Mouse (Mus musculus) stomach, embryonic 15.5 days (tissue): Measurements from ENCODE around the gene Bok. TPM values are rescaled to one million over a fixed set of nuclear protein-coding genes. Genes with fewer than 3 reads are reported as not detected.

Source experiments
- ATAC-seq: fragments of 200-750 bp; cut with Nextera tagmentation; 2 replicates; pipeline ENCODE4 v1.8.0; 2017; ENCODE audit warnings: low read depth, moderate number of reproducible peaks, moderate TSS enrichment; ENCODE audit not compliant: insufficient read depth, low FRiP score
- H3K27ac ChIP-seq: fragments of 300-500 bp; sonication (generic); 2 replicates; pipeline ENCODE4 v1.5.1; 2015; ENCODE audit warnings: mild to moderate bottlenecking, inconsistent platforms
- H3K27me3 ChIP-seq: fragments of 300-500 bp; sonication (generic); replicated peaks from 2 replicates; pipeline ENCODE4 v1.6.1; 2015; ENCODE audit warnings: inconsistent platforms
- H3K36me3 ChIP-seq: fragments of 300-500 bp; sonication (generic); 2 replicates; pipeline ENCODE4 v1.6.1; 2015; ENCODE audit warnings: inconsistent platforms
- H3K4me1 ChIP-seq: fragments of 300-500 bp; sonication (generic); 2 replicates; pipeline ENCODE4 v1.6.1; 2015; ENCODE audit warnings: inconsistent platforms
- H3K4me2 ChIP-seq: fragments of 300-500 bp; sonication (generic); 2 replicates; pipeline ENCODE4 v1.6.1; 2015; ENCODE audit warnings: mild to moderate bottlenecking, inconsistent platforms
- H3K4me3 ChIP-seq: fragments of 300-500 bp; sonication (generic); replicated peaks from 2 replicates; pipeline ENCODE4 v1.5.1; 2015; ENCODE audit warnings: inconsistent platforms
- H3K9ac ChIP-seq: fragments of 300-500 bp; sonication (generic); 2 replicates; pipeline ENCODE4 v1.6.1; 2015; ENCODE audit warnings: inconsistent platforms
- H3K9me3 ChIP-seq: fragments of 300-500 bp; sonication (generic); 2 replicates; pipeline ENCODE4 v1.6.1; 2016; ENCODE audit warnings: inconsistent platforms
- WGBS: fragments of 180-500 bp; shearing (Covaris S2); methylation state at CpG from one replicate; pipeline ENCODE4 v1.1.7; 2015; 5-methylcytosine and 5-hydroxymethylcytosine counted together
- polyA plus RNA-seq: library from polyadenylated mRNA; unstranded; fragments of >200 nt; fragmentation: Nextera tagmentation; extraction: Ambion mirVana; gene quantifications from 2 replicates; pipeline ENCODE4 v1.2.1, GENCODE M21; 2015

The Bok gene
- polyA plus RNA-seq, 1 experiment from 2014 or later: 70.8 TPM

DNA sequence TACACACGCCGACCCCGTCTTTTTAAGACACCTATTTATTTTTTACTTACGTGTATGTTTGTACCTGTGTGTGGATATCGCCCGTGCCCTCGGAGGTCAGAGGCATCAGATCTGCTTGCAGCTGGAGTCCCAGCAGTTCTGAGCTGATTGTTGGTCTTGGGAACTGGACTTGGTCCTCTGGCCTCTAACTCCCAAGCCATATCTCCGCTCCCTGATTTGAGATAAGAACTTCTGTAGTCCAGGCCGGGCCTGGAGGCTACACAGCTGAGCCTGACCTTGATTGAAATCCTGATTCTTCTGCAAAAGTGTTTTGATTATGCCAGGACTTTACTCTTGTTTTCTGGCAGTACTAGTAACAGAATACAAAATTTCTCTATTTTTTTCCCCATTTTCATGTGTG, 7.3 kb downstream of the Bok start:
- H3K4me1 ChIP-seq: no peaks in the 10 kb centered on the region; the same call in none of the 2 replicates
- H3K4me2 ChIP-seq: no peak overlapping the region
- no peak overlapping the region for H3K9ac ChIP-seq
- 0 out of 2 replicates have a peak, but pooled peaks cover 4% of the 10 kb centered on the region for H3K36me3 ChIP-seq
- H3K27ac ChIP-seq: no peak overlapping the region
- no peak for ATAC-seq
- WGBS: 75% methylated on average over 9 of the region's 9 CpGs
- H3K27me3 ChIP-seq: no peaks in the 10 kb centered on the region
- no peak overlapping the region for H3K4me3 ChIP-seq
- H3K9me3 ChIP-seq: no peaks in the 10 kb centered on the region

DNA sequence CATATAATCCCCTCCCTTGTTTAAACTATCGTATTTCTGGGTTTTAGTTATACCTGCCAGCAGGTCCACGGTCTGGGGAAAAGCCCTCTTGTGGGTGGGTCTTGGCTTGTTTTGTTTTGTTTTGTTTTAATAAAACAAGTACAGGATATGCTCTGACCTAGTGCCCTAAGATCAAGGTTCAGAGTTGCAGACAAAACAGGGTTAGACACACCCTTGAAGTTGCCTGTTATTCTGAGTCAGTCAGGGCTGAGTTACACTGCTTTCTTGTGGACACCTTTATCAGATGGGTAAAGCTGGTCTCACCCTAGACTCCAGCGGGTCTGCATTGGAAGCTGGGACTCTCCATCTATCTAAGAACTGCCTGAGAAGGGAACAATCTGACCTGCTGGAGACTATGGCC, 8.0 kb downstream of the Bok start:
- H3K27ac ChIP-seq: no peak overlapping the region
- no peaks in the 10 kb centered on the region for H3K27me3 ChIP-seq

DNA sequence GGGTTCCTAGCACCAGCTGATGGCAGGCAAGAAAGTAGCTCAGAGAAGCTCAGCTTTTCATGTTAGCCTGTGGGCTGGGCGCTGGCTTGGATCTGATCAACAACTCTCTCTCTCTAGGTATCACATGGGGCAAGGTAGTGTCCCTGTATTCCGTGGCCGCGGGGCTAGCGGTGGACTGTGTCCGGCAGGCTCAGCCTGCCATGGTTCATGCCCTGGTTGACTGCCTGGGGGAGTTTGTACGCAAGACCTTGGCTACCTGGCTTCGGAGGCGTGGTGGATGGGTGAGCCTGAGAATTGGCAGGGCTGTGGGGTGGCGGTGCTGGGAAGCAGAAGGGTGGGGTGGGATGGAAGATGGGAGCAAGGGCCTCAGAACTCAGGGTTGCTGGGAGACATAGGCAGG, 8.5 kb downstream of the Bok start:
- ATAC-seq: no peak
- Histone ChIP-seq H3K4me2 (no peak overlapping the region), H3K4me3 (no peak overlapping the region), H3K27ac (no peak overlapping the region), H3K9me3 (no peaks in the 10 kb centered on the region), H3K36me3 (0 out of 2 replicates have a peak, but pooled peaks cover 4% of the 10 kb centered on the region), H3K4me1 (no peaks in the 10 kb centered on the region), H3K9ac (no peak overlapping the region), H3K27me3 (no peaks in the 10 kb centered on the region)
- WGBS: 86% methylated on average over 10 of the region's 10 CpGs

More for the DNA sequence above, 8.0 kb downstream of the Bok start:
- Histone ChIP-seq H3K4me1 (no peaks in the 10 kb centered on the region; the same call in 1 of the 2 replicates), H3K9me3 (no peaks in the 10 kb centered on the region), H3K9ac (no peak overlapping the region), H3K4me2 (no peak overlapping the region), H3K4me3 (no peak overlapping the region), H3K36me3 (0 out of 2 replicates have a peak, but pooled peaks cover 4% of the 10 kb centered on the region)
- WGBS: 68% methylated on average over 3 of the region's 3 CpGs
- no peak for ATAC-seq

DNA sequence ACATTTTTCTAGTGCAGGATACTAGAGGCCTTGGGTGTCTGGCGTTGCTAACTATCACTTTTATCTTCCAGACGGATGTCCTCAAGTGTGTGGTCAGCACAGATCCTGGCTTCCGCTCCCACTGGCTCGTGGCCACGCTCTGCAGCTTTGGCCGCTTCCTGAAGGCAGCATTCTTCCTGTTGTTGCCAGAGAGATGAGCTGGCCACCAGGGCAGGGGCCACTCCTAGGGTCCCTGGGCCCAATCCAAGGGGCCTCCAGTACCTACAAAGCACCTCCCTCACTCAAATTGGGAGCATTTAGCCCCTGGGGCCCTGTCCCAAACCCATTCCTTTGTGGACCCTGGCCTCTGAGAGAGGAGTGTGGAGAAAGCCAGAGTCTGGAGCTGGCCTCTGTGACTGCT, 9.5 kb downstream of the Bok start:
- 0 out of 2 replicates have a peak, but pooled peaks cover 4% of the 10 kb centered on the region for H3K36me3 ChIP-seq
- no peak overlapping the region for H3K27ac ChIP-seq
- H3K27me3 ChIP-seq: no peaks in the 10 kb centered on the region
- WGBS: 67% methylated on average over 6 of the region's 6 CpGs
- no peaks in the 10 kb centered on the region for H3K9me3 ChIP-seq
- no peak for ATAC-seq
- no peak overlapping the region for H3K9ac ChIP-seq
- H3K4me2 ChIP-seq: no peak overlapping the region
- H3K4me1 ChIP-seq: no peaks in the 10 kb centered on the region
- H3K4me3 ChIP-seq: no peak overlapping the region

DNA sequence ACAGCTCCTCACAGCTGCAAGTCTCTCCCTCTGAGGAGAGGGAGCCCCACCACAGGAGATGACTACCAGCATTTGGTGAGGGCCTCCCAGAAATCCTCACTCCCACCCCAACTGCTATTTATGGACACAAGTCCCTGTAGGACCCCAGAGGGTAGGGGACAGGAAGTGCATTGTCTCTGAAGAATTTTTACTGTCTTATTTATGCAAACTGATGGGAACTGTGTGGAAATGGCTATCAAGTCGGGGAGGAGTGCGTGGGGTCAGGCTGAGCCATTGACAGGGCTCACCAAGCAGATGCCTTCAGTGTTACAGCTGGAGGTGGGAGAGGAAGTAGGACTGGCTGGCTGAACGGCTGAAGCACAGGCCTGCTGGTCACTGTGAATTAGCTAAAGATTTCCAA, 11.9 kb downstream of the Bok start:
- Histone ChIP-seq H3K4me1 (no peaks in the 10 kb centered on the region), H3K27me3 (no peaks in the 10 kb centered on the region), H3K9ac (no peak overlapping the region), H3K36me3 (0 out of 2 replicates have a peak, but pooled peaks cover 4% of the 10 kb centered on the region), H3K4me2 (no peak overlapping the region), H3K27ac (no peak overlapping the region), H3K4me3 (no peak overlapping the region), H3K9me3 (no peaks in the 10 kb centered on the region)
- no peak for ATAC-seq
- WGBS: 33% methylated on average over 3 of the region's 3 CpGs

DNA sequence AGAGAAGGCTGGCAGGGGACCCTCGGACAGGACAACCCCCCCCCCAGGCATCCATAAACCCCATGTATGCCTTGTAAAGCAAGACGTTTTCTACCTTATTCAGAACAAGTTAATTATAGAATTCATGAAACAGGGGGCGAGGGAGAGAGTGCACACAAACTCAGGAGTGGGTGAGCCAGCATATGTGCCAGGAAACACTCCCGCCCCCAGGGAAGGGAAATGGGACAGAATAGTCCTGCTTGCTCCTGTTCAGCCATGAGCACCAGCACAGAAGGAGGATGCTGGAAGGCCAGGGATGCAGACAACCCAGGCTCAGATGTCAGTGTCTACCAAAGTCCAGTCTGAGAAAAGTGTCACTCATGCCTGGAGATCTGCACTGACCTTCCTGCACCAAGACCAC, 13.7 kb downstream of the Bok start:
- Histone ChIP-seq H3K9me3 (no peaks in the 10 kb centered on the region), H3K27me3 (no peaks in the 10 kb centered on the region), H3K4me3 (no peak overlapping the region), H3K36me3 (peaks cover 6% of the 10 kb centered on the region; the same call in 1 of the 2 replicates), H3K9ac (no peak overlapping the region), H3K27ac (no peak overlapping the region), H3K4me2 (no peak overlapping the region), H3K4me1 (no peaks in the 10 kb centered on the region)
- WGBS: 77% methylated on average over 4 of the region's 4 CpGs
- no peak for ATAC-seq

DNA sequence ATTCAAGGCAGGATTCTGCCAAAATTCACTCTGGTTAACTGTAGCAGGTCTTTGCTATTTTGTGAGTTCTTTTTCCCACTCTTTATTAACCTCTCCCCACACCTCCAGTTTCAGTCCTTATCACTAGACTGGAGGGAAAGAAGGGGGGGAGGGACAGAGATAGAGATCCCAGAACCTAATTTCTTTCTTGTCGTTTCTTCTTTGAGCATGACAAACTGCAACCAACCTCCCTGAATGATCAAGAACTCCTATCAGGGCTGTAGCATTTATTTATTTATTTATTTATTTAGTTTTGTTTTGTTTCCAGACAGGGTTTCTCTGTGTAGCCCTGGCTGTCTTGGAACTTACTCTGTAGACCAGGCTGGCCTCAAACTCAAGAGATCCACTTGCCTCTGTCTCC, 16.6 kb downstream of the Bok start:
- H3K27ac ChIP-seq: no peak overlapping the region
- H3K4me1 ChIP-seq: no peaks in the 10 kb centered on the region
- 69% methylated on average over 1 of the region's 1 CpGs for WGBS
- no peak overlapping the region for H3K4me3 ChIP-seq
- no peaks in the 10 kb centered on the region for H3K27me3 ChIP-seq
- H3K36me3 ChIP-seq: peaks cover 9% of the 10 kb centered on the region
- ATAC-seq: no peak
- H3K9ac ChIP-seq: no peak overlapping the region
- H3K9me3 ChIP-seq: no peaks in the 10 kb centered on the region
- no peak overlapping the region for H3K4me2 ChIP-seq

DNA sequence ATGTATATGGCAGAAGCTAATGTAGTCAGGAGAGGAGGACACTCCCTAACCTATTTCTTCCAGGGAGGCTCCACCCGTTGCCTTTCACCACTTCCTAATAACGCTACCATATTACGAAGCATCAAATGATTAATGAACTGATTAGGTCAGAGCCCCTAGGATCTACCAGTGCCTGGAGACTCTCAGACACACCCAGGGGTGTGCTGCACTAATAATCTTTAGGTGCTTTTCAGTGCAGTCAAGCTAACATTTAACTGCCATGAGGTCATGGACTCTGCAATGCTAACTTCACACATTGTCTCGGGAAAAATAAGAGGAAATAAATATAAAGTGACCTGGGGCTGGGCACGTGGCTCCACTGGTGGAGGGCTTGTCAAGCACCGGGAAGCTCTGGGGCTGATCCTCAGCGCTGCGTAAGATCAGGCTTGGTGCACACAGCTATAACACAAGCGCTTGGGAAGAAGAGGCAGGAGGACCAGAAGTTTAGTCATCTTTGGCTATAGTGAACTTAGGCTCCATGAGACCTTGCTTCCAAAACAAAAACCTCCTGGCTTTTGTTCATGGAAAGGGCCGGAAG, 18.1 kb downstream of the Bok start:
- ATAC-seq: peak; percentile 56; the same call in 1 of the 2 replicates
- no peaks in the 10 kb centered on the region for H3K4me1 ChIP-seq
- no peaks in the 10 kb centered on the region for H3K27me3 ChIP-seq
- H3K9me3 ChIP-seq: no peaks in the 10 kb centered on the region
- WGBS: 75% methylated on average over 10 of the region's 10 CpGs
- H3K36me3 ChIP-seq: peaks cover 9% of the 10 kb centered on the region
- peak overlapping the region; percentile 44; the same call in 1 of the 2 replicates for H3K27ac ChIP-seq
- H3K4me3 ChIP-seq: no peak overlapping the region
- H3K4me2 ChIP-seq: no peak overlapping the region
- no peak overlapping the region for H3K9ac ChIP-seq

DNA sequence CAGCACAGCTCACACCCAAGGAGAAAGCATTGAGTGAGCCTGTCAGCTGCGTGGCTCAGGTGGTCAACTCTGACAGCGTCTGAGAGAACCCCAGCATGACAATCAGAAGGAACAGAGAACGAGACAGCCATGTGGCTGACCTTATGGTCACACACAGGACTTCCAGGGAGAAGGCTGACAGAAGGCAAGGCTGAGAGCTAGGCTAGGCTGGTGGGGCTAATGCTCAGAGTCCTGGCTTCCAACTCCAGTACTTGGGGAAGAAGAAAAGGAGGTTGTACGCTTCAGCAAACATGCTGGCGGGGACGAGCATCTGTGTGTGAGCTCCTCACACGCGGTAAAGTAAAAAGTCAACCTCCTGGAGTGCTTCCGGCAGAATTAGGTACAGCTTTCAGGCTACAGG, 18.9 kb downstream of the Bok start:
- no peak for ATAC-seq
- 89% methylated on average over 9 of the region's 9 CpGs for WGBS
- H3K27ac ChIP-seq: no peak overlapping the region
- no peak overlapping the region for H3K4me3 ChIP-seq
- no peaks in the 10 kb centered on the region for H3K27me3 ChIP-seq
- H3K9ac ChIP-seq: no peak overlapping the region
- peaks cover 9% of the 10 kb centered on the region for H3K36me3 ChIP-seq
- H3K4me1 ChIP-seq: no peaks in the 10 kb centered on the region
- H3K9me3 ChIP-seq: no peaks in the 10 kb centered on the region
- H3K4me2 ChIP-seq: no peak overlapping the region

DNA sequence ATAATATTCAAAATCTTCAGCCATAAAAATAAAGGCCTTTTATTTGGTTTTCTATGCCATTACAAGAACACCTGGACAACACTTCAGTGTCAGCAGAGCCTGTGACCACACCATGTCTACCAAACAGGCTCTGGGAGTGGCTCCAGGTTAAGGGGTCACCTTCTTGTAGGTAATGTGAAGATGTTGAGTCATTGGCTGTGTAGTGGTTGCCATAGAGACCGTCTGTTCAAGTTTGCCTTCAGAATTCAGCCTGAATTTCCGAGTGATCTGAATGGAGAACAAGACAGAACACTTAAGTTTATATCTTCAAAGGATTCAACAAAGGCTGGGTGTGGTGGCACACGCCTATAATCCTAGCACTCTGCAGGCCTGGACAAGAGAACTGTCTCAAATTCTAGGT, 19.9 kb downstream of the Bok start:
- H3K36me3 ChIP-seq: peaks cover 9% of the 10 kb centered on the region
- no peaks in the 10 kb centered on the region for H3K4me1 ChIP-seq
- H3K4me3 ChIP-seq: no peak overlapping the region
- ATAC-seq: peak; percentile 79
- H3K9me3 ChIP-seq: no peaks in the 10 kb centered on the region
- no peak overlapping the region for H3K9ac ChIP-seq
- H3K4me2 ChIP-seq: no peak overlapping the region
- no peak overlapping the region; the same call in 1 of the 2 replicates for H3K27ac ChIP-seq
- 62% methylated on average over 3 of the region's 3 CpGs for WGBS
- H3K27me3 ChIP-seq: no peaks in the 10 kb centered on the region

DNA sequence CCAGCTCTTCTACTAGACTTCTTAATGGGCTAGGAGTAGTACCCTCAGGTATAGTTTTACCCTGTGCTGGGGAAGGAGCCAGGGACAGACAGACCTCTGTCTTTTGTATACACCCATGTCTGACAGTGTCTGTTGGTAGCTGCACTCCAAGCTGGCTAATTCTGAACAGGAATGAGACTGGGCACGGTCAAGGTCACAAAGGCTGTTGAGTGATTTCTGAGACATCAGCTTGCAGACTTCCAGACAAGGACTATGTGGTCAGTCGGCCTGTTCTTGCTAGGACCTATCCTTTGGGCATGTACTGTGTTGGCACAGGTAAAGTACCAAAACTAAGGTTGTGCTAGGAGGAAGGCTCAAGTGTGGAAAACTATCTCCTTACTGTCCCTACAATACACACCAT, 30.7 kb downstream of the Bok start:
- no peak overlapping the region for H3K4me3 ChIP-seq
- H3K4me1 ChIP-seq: no peaks in the 10 kb centered on the region
- 91% methylated on average over 2 of the region's 2 CpGs for WGBS

DNA sequence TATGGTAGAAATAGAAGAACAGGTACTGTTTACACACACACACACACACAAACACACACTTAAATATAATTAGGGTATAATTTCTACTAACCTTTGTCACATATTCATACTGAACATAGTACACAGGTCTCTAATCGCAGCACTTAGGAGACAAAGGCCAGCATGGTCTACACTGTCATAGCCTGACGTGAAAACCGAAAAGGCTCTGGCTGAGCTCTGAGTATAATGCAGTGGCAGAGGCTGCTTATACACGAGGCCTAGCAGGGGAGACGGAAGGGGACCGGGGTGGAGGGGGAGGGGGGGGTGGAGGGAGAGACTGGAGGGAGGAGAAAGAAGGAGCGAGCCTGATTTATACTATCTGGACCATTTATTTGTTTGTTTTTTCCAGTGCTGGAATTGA, 36.1 kb downstream of the Bok start:
- Histone ChIP-seq H3K4me3 (no peak overlapping the region), H3K36me3 (no peaks in the 10 kb centered on the region), H3K4me1 (no peaks in the 10 kb centered on the region), H3K27ac (no peak overlapping the region), H3K9ac (no peak overlapping the region), H3K27me3 (no peaks in the 10 kb centered on the region), H3K4me2 (no peak overlapping the region), H3K9me3 (no peaks in the 10 kb centered on the region)
- WGBS: 69% methylated on average over 7 of the region's 7 CpGs
- ATAC-seq: 0 out of 2 replicates have a peak, but pooled peaks have one; percentile 60

More for the DNA sequence above, 30.7 kb downstream of the Bok start:
- Histone ChIP-seq H3K36me3 (no peaks in the 10 kb centered on the region; the same call in 1 of the 2 replicates), H3K4me2 (no peak overlapping the region), H3K9me3 (no peaks in the 10 kb centered on the region), H3K9ac (no peak overlapping the region), H3K27ac (no peak overlapping the region), H3K27me3 (no peaks in the 10 kb centered on the region)
- ATAC-seq: no peak

DNA sequence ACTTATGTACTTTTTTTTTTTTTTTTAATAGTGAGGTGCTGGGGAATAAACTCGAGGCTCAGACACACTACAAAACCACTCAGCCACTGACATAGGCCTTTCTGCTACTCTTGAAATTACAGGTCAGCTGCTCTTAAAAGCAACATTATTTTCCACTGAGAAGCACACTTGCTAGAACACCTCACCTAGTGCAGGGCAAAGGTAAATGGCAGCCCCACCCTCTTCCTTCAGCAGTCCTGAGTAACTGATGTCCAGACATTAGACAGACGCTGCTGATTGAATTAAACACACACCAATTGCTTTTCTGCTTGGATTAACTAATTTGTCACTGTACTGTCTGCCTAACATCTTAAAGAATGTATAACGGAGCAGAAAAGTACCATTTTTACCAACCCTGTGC, 39.2 kb downstream of the Bok start:
- H3K27ac ChIP-seq: no peak overlapping the region
- ATAC-seq: no peak
- WGBS: 76% methylated on average over 3 of the region's 3 CpGs

More for the DNA sequence above, 39.2 kb downstream of the Bok start:
- no peak overlapping the region for H3K4me3 ChIP-seq
- no peaks in the 10 kb centered on the region for H3K9me3 ChIP-seq
- no peak overlapping the region for H3K9ac ChIP-seq
- no peak overlapping the region for H3K4me2 ChIP-seq
- H3K36me3 ChIP-seq: no peaks in the 10 kb centered on the region
- no peaks in the 10 kb centered on the region for H3K27me3 ChIP-seq
- no peaks in the 10 kb centered on the region for H3K4me1 ChIP-seq
